Mouse (Mus musculus) cerebellum, adult 11-12 months (tissue): ENCODE measurements around the gene Sorbs1.

Experiments
- DNase-seq: peaks from one replicate; pipeline ENCODE4 v3.0.0; 2022

The Sorbs1 gene

GRCm38 (mm10) chr19:40336694-40337093, 176.9 kb downstream of the Sorbs1 start:
- no peak for DNase-seq

- no peak for DNase-seq
Observed at GRCm38 (mm10) chr19:40333905-40334304, 179.7 kb downstream of the Sorbs1 start.

GRCm38 (mm10) chr19:40333081-40333480, 180.5 kb downstream of the Sorbs1 start:
- no peak for DNase-seq

GRCm38 (mm10) chr19:40332303-40332702, 181.3 kb downstream of the Sorbs1 start:
- no peak for DNase-seq

- no peak for DNase-seq
Observed at GRCm38 (mm10) chr19:40331846-40332245, 181.7 kb downstream of the Sorbs1 start.

- DNase-seq, result no peak
Observed at GRCm38 (mm10) chr19:40326126-40326525, 187.5 kb downstream of the Sorbs1 start.

- DNase-seq, result no peak
Observed at GRCm38 (mm10) chr19:40325381-40325780, 188.2 kb downstream of the Sorbs1 start.

GRCm38 (mm10) chr19:40322226-40322625, 191.4 kb downstream of the Sorbs1 start:
- DNase-seq, result no peak

GRCm38 (mm10) chr19:40319199-40319598, 194.4 kb downstream of the Sorbs1 start:
- no peak for DNase-seq

GRCm38 (mm10) chr19:40318511-40318910, 195.1 kb downstream of the Sorbs1 start:
- no peak for DNase-seq

- DNase-seq, result no peak
Observed at GRCm38 (mm10) chr19:40317001-40317400, 196.6 kb downstream of the Sorbs1 start.

- no peak for DNase-seq
Observed at GRCm38 (mm10) chr19:40314252-40314651, 199.3 kb downstream of the Sorbs1 start.

GRCm38 (mm10) chr19:40311631-40312030, 201.9 kb downstream of the Sorbs1 start:
- no peak for DNase-seq

- DNase-seq, result no peak
Observed at GRCm38 (mm10) chr19:40310410-40311130, 203.0 kb downstream of the Sorbs1 start.

- no peak for DNase-seq
Observed at GRCm38 (mm10) chr19:40309911-40310310, 203.7 kb downstream of the Sorbs1 start.

- DNase-seq, result peak; percentile 46
Observed at GRCm38 (mm10) chr19:40307550-40307949, 206.0 kb downstream of the Sorbs1 start.

- no peak for DNase-seq
Observed at GRCm38 (mm10) chr19:40306631-40307030, 206.9 kb downstream of the Sorbs1 start.

- DNase-seq, result no peak
Observed at GRCm38 (mm10) chr19:40305456-40305855, 208.1 kb downstream of the Sorbs1 start.

GRCm38 (mm10) chr19:40302916-40303315, 210.7 kb downstream of the Sorbs1 start:
- DNase-seq, result no peak

- DNase-seq, result no peak
Observed at GRCm38 (mm10) chr19:40302477-40302876, 211.1 kb downstream of the Sorbs1 start.

GRCm38 (mm10) chr19:40299983-40300759, 213.4 kb downstream of the Sorbs1 start:
- DNase-seq, result no peak

- DNase-seq, result no peak
Observed at GRCm38 (mm10) chr19:40299182-40299581, 214.4 kb downstream of the Sorbs1 start.

- DNase-seq, result no peak
Observed at GRCm38 (mm10) chr19:40298574-40298973, 215.0 kb downstream of the Sorbs1 start.

- no peak for DNase-seq
Observed at GRCm38 (mm10) chr19:40297798-40298144, 215.8 kb downstream of the Sorbs1 start.
